Mouse (Mus musculus) bone marrow macrophage, adult 2 months (primary cell): ENCODE results near the gene Smyd4.

Experiments
- CTCF ChIP-seq: IDR thresholded peaks from 2 replicates; pipeline ENCODE4 v1.5.1; 2012; ENCODE audit warnings: low read depth, mild to moderate bottlenecking, low read length, moderate library complexity
- POLR2A ChIP-seq: IDR thresholded peaks from 2 replicates; pipeline ENCODE4 v1.6.1; 2012; ENCODE audit warnings: mild to moderate bottlenecking, low read depth, low read length, borderline replicate concordance

DNA sequence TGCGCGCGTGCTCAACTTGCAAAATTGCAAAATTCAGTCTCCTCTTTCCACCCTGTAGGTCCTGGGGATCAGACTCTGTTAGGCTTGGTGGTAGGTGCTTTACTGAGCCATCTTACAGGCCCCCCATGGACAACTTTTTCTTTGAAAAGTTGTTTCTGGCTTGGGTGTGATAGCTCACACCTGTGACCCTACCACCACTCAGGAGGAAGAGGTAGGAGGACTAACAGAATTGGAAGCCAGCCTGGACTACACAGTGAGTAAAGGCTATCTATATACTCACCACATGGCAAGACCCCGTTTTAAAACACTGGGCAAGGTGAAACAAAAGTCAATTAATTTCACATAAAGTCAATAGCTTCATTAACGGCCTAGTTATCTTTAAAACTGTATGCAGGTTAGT lies 3.5 kb upstream of the Smyd4 start:
- TF ChIP-seq CTCF, result no peak
- TF ChIP-seq POLR2A, result no peak
